Mouse (Mus musculus): ENCODE measurements around the gene Zscan29.
"Not testable (repeated sequence)": the region's sequence is repeated elsewhere in the genome, so short reads cannot be mapped to it uniquely, and the experiment has no call there.

Gene Zscan29

GRCm38 (mm10) chr2:121137371-121137770, 33.6 kb downstream of the Zscan29 start:
- no peak for DNase-seq (ENCODE audit: low spot score in 2 of 2)

- no peak for DNase-seq (ENCODE audit: low spot score in 2 of 2)
Measured at GRCm38 (mm10) chr2:121132822-121133221, 38.1 kb downstream of the Zscan29 start.

- DNase-seq (ENCODE audit: low spot score in 2 of 2): no peak
Measured at GRCm38 (mm10) chr2:121128865-121129620, 41.9 kb downstream of the Zscan29 start.

GRCm38 (mm10) chr2:121127536-121127935, 43.4 kb downstream of the Zscan29 start:
- no peak for DNase-seq (ENCODE audit: low spot score in 2 of 2)

- DNase-seq (ENCODE audit: low spot score in 2 of 2): not testable (repeated sequence)
Measured at GRCm38 (mm10) chr2:121126302-121126701, 44.6 kb downstream of the Zscan29 start.

GRCm38 (mm10) chr2:121119260-121119659, 51.7 kb downstream of the Zscan29 start:
- DNase-seq (ENCODE audit: low spot score in 2 of 2): no peak

- no peak for DNase-seq (ENCODE audit: low spot score in 2 of 2)
Measured at GRCm38 (mm10) chr2:121115418-121115817, 55.5 kb downstream of the Zscan29 start.

GRCm38 (mm10) chr2:121109695-121110094, 61.2 kb downstream of the Zscan29 start, which contains the start of gene Tgm7:
Gene Tgm7 (minus strand): TSS chr2:121109795.
- no peak for DNase-seq (ENCODE audit: low spot score in 2 of 2)

Measured in right cerebral cortex, postnatal 36 days (tissue).